Mouse (Mus musculus) heart, postnatal 10 days (tissue): ENCODE data around the gene Alg2. TPM values are rescaled to one million over a fixed set of nuclear protein-coding genes. Genes with fewer than 3 reads are reported as not detected.

ENCODE experiments used
- DNase-seq, 2 experiments: peaks; one replicate each; pipeline ENCODE4 v3.0.0; 2021
- intact Hi-C: fragments of 180-260 bp; cut with DNase I; formaldehyde crosslinking; loops from one replicate; pipeline ENCODE4 v1.15.1; 2025
- total RNA-seq, 2 experiments: library from RNA; stranded (reverse); gene quantifications; 2 replicates each; pipeline ENCODE4 v1.2.3; 2021

Gene Alg2
- total RNA-seq = 10 to 100 TPM in 1 of 2 experiments, 1 to 10 TPM in 1; 9.5 to 12.8 TPM

DNA sequence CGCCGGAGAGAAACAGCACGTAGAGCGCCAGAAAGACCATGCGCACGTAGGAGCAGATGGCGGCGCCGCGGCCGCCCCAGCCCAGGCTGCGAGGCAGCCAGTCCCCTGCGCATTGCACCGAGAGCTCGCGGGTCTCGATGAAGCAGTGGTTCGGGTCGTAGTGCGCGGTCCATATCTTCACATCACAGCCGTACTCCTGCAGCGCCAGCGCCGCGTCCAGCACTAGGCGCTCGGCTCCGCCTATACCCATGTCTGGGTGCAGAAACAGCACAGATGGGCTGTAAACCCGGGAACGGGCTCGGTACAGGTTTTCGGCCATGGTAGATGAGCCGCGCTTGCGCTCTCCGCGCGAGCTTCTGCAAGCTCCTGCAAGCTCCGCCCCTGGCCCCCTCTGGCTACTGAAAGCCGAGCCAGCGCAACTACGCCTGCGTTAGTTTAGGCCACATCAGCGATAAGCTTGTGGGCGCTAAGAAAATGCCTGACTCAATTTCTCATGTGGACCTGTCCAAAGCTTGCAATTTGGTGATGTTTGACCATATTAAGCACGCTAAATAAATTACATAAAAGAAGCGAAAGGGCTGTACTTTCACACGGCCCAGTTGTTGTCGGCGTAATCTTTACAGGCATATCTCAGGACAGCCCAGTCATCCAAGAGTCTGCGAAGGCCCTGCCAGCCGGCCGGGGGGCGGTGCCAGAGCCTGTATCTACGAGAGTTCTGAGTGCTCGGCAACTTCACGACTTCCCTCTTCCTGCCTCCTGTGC is at the start of gene Alg2, which contains the start of gene Sec61b:
TSS of gene Alg2 (minus strand) at position 366 of the 762 bp plus-strand sequence.
TSS of gene Sec61b (plus strand) at position 691 of the 762 bp plus-strand sequence.
- DNase-seq = peak; percentile 97 to 98
- intact Hi-C loops = loop anchor here (5.0 kb wide), 1 partner anchor 573 kb away; the partner anchor contains the start of gene Nr4a3

- intact Hi-C loops = loop anchor here (5.0 kb wide), 3 partner anchors 675 to 860 kb away; no protein-coding TSS in a partner anchor
- peak; percentile 44 to 61 for DNase-seq
Observed at GRCm38 (mm10) chr4:47521884-47522605, 47.9 kb upstream of the Alg2 start.

GRCm38 (mm10) chr4:47520076-47520475 is 45.9 kb upstream of the Alg2 start:
- no peak for DNase-seq
- intact Hi-C loops = loop anchor here (5.0 kb wide), 3 partner anchors 677 to 862 kb away; no protein-coding TSS in a partner anchor

GRCm38 (mm10) chr4:47518551-47519181 is 44.5 kb upstream of the Alg2 start:
- intact Hi-C loops = no loop called here
- DNase-seq = no peak

- DNase-seq = no peak
- intact Hi-C loops = loop anchor here (5.0 kb wide), 1 partner anchor 68 kb away; no protein-coding TSS in a partner anchor
Observed at GRCm38 (mm10) chr4:47504841-47505517, 30.8 kb upstream of the Alg2 start.

- intact Hi-C loops = loop anchor here (5.0 kb wide), 1 partner anchor 66 kb away; no protein-coding TSS in a partner anchor
- no peak for DNase-seq
Observed at GRCm38 (mm10) chr4:47503045-47503444, 28.9 kb upstream of the Alg2 start.

- intact Hi-C loops = loop anchor here (5.0 kb wide), 1 partner anchor 65 kb away; no protein-coding TSS in a partner anchor
Observed at GRCm38 (mm10) chr4:47502546-47502971, 28.4 kb upstream of the Alg2 start.

DNA sequence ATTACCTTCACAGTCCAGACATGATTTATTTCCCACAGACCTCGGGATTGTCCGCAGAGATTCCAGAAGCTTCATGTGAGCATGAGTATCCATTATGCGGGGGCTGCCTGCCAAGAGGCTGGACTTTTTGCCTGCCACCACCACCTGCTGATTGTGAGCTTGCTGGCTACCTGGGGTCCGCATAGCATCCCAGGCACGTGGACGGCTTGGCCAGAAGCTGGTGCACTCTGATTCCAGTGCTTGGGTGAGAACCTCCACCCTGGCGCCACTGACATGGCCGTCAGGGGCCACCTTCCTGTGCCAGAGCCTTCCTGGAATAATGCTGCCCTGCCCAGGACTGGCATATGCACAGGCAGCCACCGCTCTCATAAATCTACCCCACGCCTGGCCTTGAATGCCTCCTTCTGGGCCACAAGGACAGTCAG is 25.0 kb upstream of the Alg2 start:
- intact Hi-C loops = no loop called here
- DNase-seq = no peak

More at GRCm38 (mm10) chr4:47502546-47502971, 28.4 kb upstream of the Alg2 start:
- DNase-seq = peak; percentile 51 to 73

DNA sequence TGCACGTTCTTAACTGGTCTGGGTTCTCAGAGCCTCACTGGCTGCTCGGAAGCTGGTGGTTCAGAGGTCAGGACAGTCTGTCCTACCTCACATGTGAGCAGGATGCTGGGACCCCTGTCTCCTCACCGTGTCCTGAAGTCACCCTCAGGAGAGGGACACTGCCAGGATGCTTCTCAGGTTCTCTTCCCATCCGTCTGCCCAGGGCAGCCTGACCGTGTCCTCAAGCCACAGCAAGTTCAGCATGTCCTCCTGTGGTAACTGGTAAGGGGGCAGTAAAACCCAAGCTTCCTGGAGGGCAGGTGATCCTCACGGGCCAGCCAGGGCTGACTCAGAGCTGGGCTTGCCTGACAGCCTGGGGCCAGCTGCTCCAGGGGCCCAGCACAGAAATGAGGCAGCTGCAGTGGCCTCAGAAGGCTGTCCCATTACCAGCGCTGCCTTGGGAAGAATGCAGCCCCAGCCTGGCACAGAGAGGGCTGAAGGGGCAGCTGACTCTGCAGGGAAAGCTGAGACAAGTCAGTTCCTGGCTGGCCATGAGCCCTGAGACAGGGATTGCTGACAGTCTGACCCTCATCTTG is 23.8 kb upstream of the Alg2 start:
- DNase-seq = no peak
- intact Hi-C loops = no loop called here

GRCm38 (mm10) chr4:47494686-47495085 is 20.6 kb upstream of the Alg2 start:
- no peak for DNase-seq
- intact Hi-C loops = no loop called here

DNA sequence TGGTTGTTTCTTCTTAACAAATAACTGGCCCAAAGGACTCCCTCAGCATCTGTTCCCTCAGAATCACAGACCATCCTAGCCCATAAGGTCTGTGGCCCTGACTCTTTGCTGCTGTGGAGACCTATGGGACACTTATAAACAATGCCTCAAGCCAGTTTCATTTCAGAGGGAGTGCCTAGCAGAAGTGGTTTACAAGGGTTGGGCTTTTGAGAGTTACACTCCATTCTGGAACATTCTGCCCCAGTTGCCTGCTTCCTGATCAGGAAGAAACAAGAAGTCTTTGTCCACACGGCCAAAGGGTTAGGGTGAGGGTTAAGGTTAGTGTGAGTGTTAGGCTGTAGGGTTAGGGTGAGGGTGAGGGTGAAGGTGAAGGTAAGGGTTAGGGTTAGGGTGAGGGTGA is 20.0 kb upstream of the Alg2 start:
- intact Hi-C loops = no loop called here
- no peak for DNase-seq

DNA sequence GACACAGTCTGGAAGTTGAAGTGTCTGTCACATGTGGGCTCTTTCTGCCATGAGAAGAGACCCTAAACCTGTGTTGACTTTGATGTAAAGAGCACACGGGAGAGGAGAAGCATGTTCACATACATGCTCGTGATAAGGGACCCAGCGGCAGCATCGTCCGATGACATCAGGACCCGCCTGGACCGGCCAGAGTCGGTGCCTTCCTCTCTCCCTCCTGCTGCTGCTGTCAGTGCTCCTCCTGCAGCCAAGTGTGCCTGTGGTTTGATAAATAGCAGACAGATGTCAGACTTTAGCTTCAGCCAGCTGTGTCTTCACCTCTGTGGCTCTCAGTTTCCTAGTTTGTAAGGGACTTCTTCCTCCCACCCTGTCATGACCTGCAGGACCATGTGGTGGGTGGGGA is 19.3 kb upstream of the Alg2 start:
- no peak for DNase-seq
- intact Hi-C loops = no loop called here

GRCm38 (mm10) chr4:47492311-47493086 is 18.4 kb upstream of the Alg2 start:
- no peak for DNase-seq
- intact Hi-C loops = no loop called here

DNA sequence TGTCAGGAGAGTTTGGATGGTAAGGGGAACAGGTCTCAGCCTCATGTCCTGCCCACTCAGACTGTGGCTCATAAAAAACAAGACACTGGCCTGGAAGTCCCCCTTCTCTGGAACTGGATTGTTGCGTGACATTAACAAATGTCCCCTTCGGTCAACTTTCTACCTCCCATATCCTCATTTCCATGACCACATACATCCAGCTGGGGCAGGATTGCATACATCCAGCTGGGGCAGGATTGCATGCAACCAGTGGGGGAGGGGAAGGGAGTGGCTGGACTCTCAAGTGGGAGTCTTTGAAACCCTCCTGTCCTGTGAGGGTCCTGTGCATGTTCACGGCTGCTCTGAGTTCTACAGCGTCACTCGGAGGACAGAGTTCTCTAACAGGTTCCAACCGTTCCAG is 17.1 kb upstream of the Alg2 start:
- DNase-seq = no peak
- intact Hi-C loops = no loop called here

- intact Hi-C loops = no loop called here
- no peak for DNase-seq
Observed at GRCm38 (mm10) chr4:47480576-47480975, 6.4 kb upstream of the Alg2 start.

DNA sequence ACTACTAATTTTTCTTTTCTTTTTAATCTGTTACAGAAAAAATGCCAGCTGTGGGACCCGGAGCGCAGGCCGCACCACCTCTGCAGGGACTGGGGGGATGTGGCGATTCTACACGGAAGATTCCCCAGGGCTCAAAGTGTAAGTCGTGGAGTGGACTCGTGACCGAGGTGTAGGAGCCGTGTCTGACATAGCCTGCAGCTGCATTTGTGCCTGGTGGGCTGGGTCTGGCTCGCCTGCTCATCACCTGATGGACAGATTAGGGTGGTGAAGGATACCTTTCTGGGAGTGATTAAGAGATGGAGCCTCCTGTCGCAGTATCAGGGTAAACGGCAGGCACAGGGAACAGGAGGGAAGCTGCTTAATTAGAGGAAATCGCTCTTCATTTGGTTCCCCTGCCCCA is 6.0 kb upstream of the Alg2 start:
- no peak for DNase-seq
- intact Hi-C loops = no loop called here

DNA sequence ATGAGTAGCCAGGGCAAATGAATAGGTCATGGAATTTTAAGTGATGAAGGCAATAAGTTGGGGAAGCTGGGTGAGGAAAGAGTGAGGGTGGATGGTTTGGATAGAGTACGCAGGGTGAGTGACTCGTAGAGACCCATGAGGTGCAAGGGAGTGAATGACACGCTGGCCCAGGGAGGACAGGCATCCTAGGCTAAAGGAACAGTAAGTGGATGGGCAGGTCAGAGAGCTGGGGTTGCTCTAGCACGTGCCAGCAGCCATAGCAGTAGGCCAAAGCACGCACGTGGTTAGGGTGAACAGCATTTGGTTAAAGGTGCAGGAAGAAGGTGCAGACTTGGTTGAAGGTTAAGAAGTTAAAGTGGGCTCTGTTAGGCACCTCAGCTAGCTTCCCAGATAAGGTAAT is 3.4 kb upstream of the Alg2 start:
- intact Hi-C loops = no loop called here
- DNase-seq = no peak

DNA sequence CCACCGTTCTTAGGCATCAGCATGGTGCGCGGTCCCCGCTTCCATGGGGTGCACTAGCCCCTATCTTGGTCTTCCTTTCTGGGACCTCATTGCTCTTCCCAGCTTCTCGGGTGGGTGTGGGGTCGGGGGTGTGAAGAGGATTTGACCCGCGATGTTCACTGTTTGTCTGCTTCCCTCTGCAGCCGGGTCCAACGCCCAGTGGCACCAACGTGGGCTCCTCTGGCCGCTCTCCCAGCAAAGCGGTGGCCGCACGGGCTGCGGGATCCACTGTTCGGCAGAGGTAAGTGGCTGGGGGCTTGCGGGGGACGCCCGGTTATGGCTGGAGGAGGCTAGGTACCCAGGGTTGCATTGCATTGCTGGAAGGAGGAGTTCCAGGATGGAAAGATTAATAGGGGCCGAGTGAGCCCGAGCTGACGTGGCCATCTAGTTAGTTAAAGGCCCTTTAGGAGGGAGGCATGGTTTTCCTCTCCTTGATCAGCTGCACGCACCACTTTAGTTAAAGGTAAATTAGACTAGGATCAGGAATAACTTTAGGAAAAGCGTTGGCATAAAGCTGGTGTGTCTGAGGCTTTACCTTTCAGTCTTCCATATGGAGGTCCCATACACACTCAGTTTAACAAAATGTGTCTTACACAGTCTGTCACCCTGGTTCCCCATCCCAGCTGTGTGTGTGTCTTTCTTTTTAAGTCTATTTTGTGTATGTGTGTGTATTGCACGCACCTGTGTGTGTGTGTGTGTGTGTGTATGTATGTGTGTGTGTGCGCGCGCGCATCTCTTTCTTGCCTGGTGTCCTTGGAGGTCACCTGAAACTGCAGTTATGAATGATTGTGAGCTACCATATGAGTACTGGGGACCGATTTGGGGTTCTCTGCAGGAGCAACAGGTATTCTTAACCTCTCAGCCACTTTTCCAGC is 854 bp upstream of the Alg2 start:
- intact Hi-C loops = loop anchor here (5.0 kb wide), 1 partner anchor 572 kb away; the partner anchor contains the start of gene Nr4a3
- no peak for DNase-seq
